Mouse (Mus musculus): ENCODE measurements at regions not wholly inside any gene's neighbourhood (a gene's known extent, or its start where the extent isn't known, plus 50 kb on each side); places are given as distances from the start of the nearest gene placed in this dataset.

- Histone ChIP-seq H3K4me3 (ENCODE audit: insufficient read depth, low read depth, low read length) (no peak overlapping the region), H3K4me1 (ENCODE audit: control insufficient read depth, insufficient read depth, low read length) (no peaks in the 10 kb centered on the region), H3K36me3 (ENCODE audit: control insufficient read depth, insufficient read depth, low read length) (no peaks in the 10 kb centered on the region), H3K27ac (ENCODE audit: insufficient read depth, low read depth, low read length) (no peak overlapping the region), H3K27me3 (replicated peaks; ENCODE audit: control insufficient read depth, insufficient read depth, low read length) (no peaks in the 10 kb centered on the region)
- no peak for DNase-seq
- TF ChIP-seq CTCF (conservative IDR thresholded peaks at IDR 0.05; ENCODE audit: insufficient read depth, insufficient read length, low read depth, low read length) (no peak), POLR2A (IDR thresholded peaks at IDR 0.05; ENCODE audit: low read depth, low read length) (no peak)
- WGBS: 89% methylated on average over 10 of the region's 10 CpGs
These were observed 106.1 kb upstream of the Cpm start for GRCm38 (mm10) chr10:117522906-117523829.

- no peaks in the 10 kb centered on the region for H3K27me3 ChIP-seq (replicated peaks; ENCODE audit: control insufficient read depth, insufficient read depth, low read length)
- no peak for TF ChIP-seq POLR2A (IDR thresholded peaks at IDR 0.05; ENCODE audit: low read depth, low read length)
- no peak for TF ChIP-seq CTCF (conservative IDR thresholded peaks at IDR 0.05; ENCODE audit: insufficient read depth, insufficient read length, low read depth, low read length)
- H3K4me3 ChIP-seq (ENCODE audit: insufficient read depth, low read depth, low read length): no peak overlapping the region
- H3K36me3 ChIP-seq (ENCODE audit: control insufficient read depth, insufficient read depth, low read length): no peaks in the 10 kb centered on the region
- 88% methylated on average over 3 of the region's 3 CpGs for WGBS
- H3K27ac ChIP-seq (ENCODE audit: insufficient read depth, low read depth, low read length): no peak overlapping the region
- no peak for DNase-seq
- no peaks in the 10 kb centered on the region for H3K4me1 ChIP-seq (ENCODE audit: control insufficient read depth, insufficient read depth, low read length)
These were observed 106.9 kb upstream of the Cpm start for GRCm38 (mm10) chr10:117522373-117522772.

GRCm38 (mm10) chr10:117521315-117522270, 107.7 kb upstream of the Cpm start:
- WGBS: 63% methylated on average over 23 of the region's 23 CpGs
- no peak overlapping the region for H3K27ac ChIP-seq (ENCODE audit: insufficient read depth, low read depth, low read length)
- H3K4me3 ChIP-seq (ENCODE audit: insufficient read depth, low read depth, low read length): no peak overlapping the region
- no peaks in the 10 kb centered on the region for H3K4me1 ChIP-seq (ENCODE audit: control insufficient read depth, insufficient read depth, low read length)
- no peaks in the 10 kb centered on the region for H3K36me3 ChIP-seq (ENCODE audit: control insufficient read depth, insufficient read depth, low read length)
- no peaks in the 10 kb centered on the region for H3K27me3 ChIP-seq (replicated peaks; ENCODE audit: control insufficient read depth, insufficient read depth, low read length)
- no peak for DNase-seq
- TF ChIP-seq POLR2A (IDR thresholded peaks at IDR 0.05; ENCODE audit: low read depth, low read length) (no peak), CTCF (conservative IDR thresholded peaks at IDR 0.05; ENCODE audit: insufficient read depth, insufficient read length, low read depth, low read length) (no peak)

- Histone ChIP-seq H3K27me3 (replicated peaks; ENCODE audit: control insufficient read depth, insufficient read depth, low read length) (no peaks in the 10 kb centered on the region), H3K36me3 (ENCODE audit: control insufficient read depth, insufficient read depth, low read length) (no peaks in the 10 kb centered on the region), H3K4me3 (ENCODE audit: insufficient read depth, low read depth, low read length) (no peak overlapping the region), H3K27ac (ENCODE audit: insufficient read depth, low read depth, low read length) (no peak overlapping the region), H3K4me1 (ENCODE audit: control insufficient read depth, insufficient read depth, low read length) (no peaks in the 10 kb centered on the region)
- TF ChIP-seq POLR2A (IDR thresholded peaks at IDR 0.05; ENCODE audit: low read depth, low read length): no peak
- TF ChIP-seq CTCF (conservative IDR thresholded peaks at IDR 0.05; ENCODE audit: insufficient read depth, insufficient read length, low read depth, low read length): no peak
- DNase-seq: no peak
- 95% methylated on average over 8 of the region's 8 CpGs for WGBS
These were observed 108.6 kb upstream of the Cpm start for GRCm38 (mm10) chr10:117520536-117521314.

- no peaks in the 10 kb centered on the region for H3K4me1 ChIP-seq (ENCODE audit: control insufficient read depth, insufficient read depth, low read length)
- H3K27ac ChIP-seq (ENCODE audit: insufficient read depth, low read depth, low read length): no peak overlapping the region
- no peak for TF ChIP-seq CTCF (conservative IDR thresholded peaks at IDR 0.05; ENCODE audit: insufficient read depth, insufficient read length, low read depth, low read length)
- TF ChIP-seq POLR2A (IDR thresholded peaks at IDR 0.05; ENCODE audit: low read depth, low read length): no peak
- H3K4me3 ChIP-seq (ENCODE audit: insufficient read depth, low read depth, low read length): no peak overlapping the region
- no peaks in the 10 kb centered on the region for H3K36me3 ChIP-seq (ENCODE audit: control insufficient read depth, insufficient read depth, low read length)
- peak; percentile 64 for DNase-seq
- no peaks in the 10 kb centered on the region for H3K27me3 ChIP-seq (replicated peaks; ENCODE audit: control insufficient read depth, insufficient read depth, low read length)
- 46% methylated on average over 8 of the region's 8 CpGs for WGBS
These were observed 109.4 kb upstream of the Cpm start for GRCm38 (mm10) chr10:117519670-117520535.

All from kidney, adult 2 months (tissue).